Mouse (Mus musculus) T-helper 17 cell (primary cell): ENCODE measurements at regions not wholly inside any gene's neighbourhood (a gene's known extent, or its start where the extent isn't known, plus 50 kb on each side); places are given as distances from the start of the nearest gene placed in this dataset.

Experiments used
- in situ Hi-C, 2 experiments: fragments of 300-600 bp; cut with MboI, MseI; formaldehyde crosslinking; loops; 1 replicate in 1 of 2; 2 replicates in 1 of 2; pipeline ENCODE4 v1.15.1; 2025; ENCODE audit warnings: high pct_unique_total_duplicates in 2 of 2

GRCm38 (mm10) chr2:108904121-108904733 is 376.3 kb upstream of the Kif18a start:
- in situ Hi-C loops = no loop called here

GRCm38 (mm10) chr2:108913555-108913954 is 367.0 kb upstream of the Kif18a start:
- in situ Hi-C loops = loop anchor here in 1 of 2 experiments (10.0 kb wide), 1 partner anchor 1281 kb away; no protein-coding TSS in a partner anchor

- in situ Hi-C loops = loop anchor here in 1 of 2 experiments (10.0 kb wide), 1 partner anchor 1281 kb away; no protein-coding TSS in a partner anchor
Measured at GRCm38 (mm10) chr2:108913967-108914366, 366.6 kb upstream of the Kif18a start.

- in situ Hi-C loops = loop anchor here in 1 of 2 experiments (10.0 kb wide), 1 partner anchor 1275 kb away; no protein-coding TSS in a partner anchor
Measured at GRCm38 (mm10) chr2:108919500-108920045, 361.0 kb upstream of the Kif18a start.

- in situ Hi-C loops = no loop called here
Measured at GRCm38 (mm10) chr2:108920111-108920510, 360.4 kb upstream of the Kif18a start.

GRCm38 (mm10) chr2:108935981-108936762 is 344.4 kb upstream of the Kif18a start:
- in situ Hi-C loops = no loop called here

GRCm38 (mm10) chr2:108980921-108981320 is 299.6 kb upstream of the Kif18a start:
- in situ Hi-C loops = loop anchor here in 1 of 2 experiments (10.0 kb wide), 1 partner anchor 1956 kb away; no protein-coding TSS in a partner anchor

GRCm38 (mm10) chr2:109016223-109016622 is 264.3 kb upstream of the Kif18a start:
- in situ Hi-C loops = loop anchor here in 1 of 2 experiments (25.0 kb wide), 1 partner anchor 1346 kb away; the partner anchor contains the start of gene Fibin

GRCm38 (mm10) chr2:109017018-109017707 is 263.4 kb upstream of the Kif18a start:
- in situ Hi-C loops = loop anchor here in 1 of 2 experiments (25.0 kb wide), 1 partner anchor 1345 kb away; the partner anchor contains the start of gene Fibin

- in situ Hi-C loops = loop anchor here in 1 of 2 experiments (10.0 kb wide), 1 partner anchor 1657 kb away; no protein-coding TSS in a partner anchor
Measured at GRCm38 (mm10) chr2:109038131-109038695, 242.3 kb upstream of the Kif18a start.
